Mouse (Mus musculus) ovary, postnatal 14 days (tissue): ENCODE data around the gene Tor2a.
A peak's percentile ranks its signal among the peaks of the same experiment; 100 is the strongest.

ENCODE experiments used
- DNase-seq: peaks from one replicate; pipeline ENCODE4 v3.0.0; 2022; ENCODE audit warnings: low spot score

Gene Tor2a

DNA sequence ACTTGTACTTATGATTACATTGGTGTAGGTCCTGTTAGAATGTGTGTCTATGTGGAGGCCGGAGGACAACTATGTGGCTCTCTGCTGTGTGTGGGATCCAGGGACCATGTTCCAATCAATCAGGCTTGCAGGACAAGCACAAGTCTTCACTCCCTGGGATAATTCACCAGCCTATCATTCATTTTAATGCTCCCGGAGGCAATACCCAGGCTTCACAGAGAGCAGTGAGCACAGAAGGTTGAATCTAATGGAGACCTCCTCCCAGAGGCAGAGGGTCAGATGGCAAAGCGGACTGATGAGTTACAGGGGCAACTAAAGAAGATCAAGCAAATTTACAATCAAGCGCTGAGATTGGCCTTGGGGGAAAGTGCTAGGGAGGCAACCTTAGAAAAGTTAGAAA lies 27.5 kb upstream of the Tor2a start:
- no peak for DNase-seq

DNA sequence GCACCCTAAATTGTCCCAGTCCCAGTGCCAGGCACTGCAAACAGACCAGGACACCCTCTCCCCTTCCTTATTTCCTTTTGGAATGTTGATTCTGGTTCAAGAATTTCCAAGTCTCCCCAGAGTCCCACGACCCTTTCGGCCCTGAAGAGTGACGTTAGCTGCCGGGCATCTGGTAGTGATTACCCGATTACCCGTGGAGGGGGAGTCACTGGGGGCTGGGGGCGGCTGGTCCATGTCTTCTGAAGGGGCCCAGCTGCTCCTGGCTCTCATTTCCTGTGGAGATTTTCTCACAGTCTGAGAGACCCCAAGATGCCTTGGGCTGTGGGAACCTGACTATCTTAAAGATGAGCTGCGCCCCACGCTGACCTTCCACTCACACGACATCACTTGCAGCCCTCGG lies 26.2 kb upstream of the Tor2a start:
- no peak for DNase-seq

DNA sequence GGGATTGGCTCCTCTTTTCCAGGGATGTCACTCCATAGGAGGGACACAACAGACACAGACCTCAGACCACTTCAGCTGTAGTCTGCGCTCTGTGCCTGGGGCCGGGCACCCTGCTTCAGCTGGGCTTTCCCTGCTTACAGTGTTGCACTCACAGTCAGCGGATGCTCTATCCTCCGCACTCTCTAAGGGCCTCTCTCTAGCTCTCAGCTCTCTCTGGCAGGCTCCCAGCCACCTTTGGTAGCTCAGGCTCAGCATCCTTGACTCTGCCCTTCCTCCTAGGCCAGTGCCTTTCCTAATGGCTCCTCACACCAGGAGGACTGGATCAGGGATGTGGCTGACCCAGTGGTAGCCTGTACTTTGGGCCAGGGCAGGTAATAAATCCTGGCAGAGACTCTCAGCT lies 25.1 kb upstream of the Tor2a start:
- no peak for DNase-seq

- DNase-seq: no peak
Observed at GRCm38 (mm10) chr2:32732695-32733094, 24.3 kb upstream of the Tor2a start.

GRCm38 (mm10) chr2:32734480-32734879 lies 22.6 kb upstream of the Tor2a start:
- no peak for DNase-seq

- DNase-seq: no peak
Observed at GRCm38 (mm10) chr2:32734933-32735332, 22.1 kb upstream of the Tor2a start.

- no peak for DNase-seq
Observed at GRCm38 (mm10) chr2:32736306-32736829, 20.7 kb upstream of the Tor2a start.

- no peak for DNase-seq
Observed at GRCm38 (mm10) chr2:32737008-32737407, 20.0 kb upstream of the Tor2a start.

DNA sequence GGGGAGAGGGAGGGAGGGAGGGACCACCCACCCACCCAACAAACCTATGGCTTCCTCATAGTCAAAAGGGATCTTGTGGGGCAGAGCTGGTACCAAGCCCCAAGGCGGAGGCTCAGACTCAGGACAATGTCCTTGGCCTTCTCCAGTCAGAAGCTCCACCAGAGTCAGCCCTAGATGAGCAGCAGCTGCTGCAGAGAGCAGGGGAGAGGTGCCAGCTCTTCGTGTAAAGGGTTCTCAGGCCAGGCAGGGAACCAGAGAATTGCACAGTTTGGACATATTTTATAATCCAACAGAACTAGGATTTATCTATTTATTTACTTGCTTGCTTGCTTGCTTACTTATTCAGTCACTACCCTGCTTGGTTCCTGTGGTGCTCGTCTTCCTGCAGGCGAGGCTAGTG lies 17.7 kb upstream of the Tor2a start:
- DNase-seq: no peak

- no peak for DNase-seq
Observed at GRCm38 (mm10) chr2:32740916-32741272, 16.1 kb upstream of the Tor2a start, which contains the start of gene 6330409D20Rik. 6330409D20Rik (minus strand) TSS chr2:32741016.

DNA sequence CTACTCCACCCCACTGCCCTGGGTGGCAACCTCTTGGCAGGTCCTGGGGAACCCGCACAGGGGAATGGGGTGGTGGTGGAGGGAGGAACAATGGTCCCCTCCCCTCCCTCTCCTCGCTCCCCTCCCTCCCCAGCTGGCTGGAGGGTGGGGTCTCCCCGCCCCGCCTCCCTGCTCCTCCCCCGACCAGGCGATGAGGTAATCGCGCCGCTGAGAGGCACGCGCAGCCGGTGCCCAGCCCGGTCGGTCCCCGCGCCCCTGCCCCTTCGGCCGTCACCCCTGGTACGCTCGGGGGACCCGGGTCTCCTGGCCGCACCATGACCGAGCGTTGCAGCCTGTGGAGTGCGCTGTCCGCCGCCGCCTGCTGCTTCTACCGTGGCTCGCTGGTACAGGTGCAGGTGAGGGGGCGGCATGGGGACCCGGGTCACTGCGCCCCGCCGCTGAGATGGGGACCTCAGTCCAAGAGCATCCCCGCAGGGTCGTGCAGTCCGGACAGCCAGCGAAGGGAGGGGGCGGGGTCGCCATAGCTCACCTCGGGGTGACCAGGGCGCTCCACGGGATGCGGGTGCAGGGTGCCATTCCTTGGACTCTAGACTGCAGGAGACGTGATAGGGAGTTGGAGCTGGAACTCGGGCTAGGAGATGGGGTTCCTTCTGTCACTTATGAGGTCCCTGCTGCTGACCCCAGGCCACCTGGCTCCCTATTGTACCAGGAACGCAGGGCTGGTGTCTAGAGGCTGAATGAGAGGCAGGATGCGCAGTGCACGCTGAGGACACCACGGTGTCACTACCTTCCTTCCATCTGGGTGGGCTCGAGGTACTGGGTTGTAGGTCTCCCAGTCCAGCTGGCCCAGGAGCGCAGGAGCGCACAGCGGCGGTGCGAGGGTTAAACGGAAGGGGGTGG lies 15.5 kb upstream of the Tor2a start:
- DNase-seq: no peak

GRCm38 (mm10) chr2:32742173-32742531 lies 14.9 kb upstream of the Tor2a start:
- DNase-seq: no peak

DNA sequence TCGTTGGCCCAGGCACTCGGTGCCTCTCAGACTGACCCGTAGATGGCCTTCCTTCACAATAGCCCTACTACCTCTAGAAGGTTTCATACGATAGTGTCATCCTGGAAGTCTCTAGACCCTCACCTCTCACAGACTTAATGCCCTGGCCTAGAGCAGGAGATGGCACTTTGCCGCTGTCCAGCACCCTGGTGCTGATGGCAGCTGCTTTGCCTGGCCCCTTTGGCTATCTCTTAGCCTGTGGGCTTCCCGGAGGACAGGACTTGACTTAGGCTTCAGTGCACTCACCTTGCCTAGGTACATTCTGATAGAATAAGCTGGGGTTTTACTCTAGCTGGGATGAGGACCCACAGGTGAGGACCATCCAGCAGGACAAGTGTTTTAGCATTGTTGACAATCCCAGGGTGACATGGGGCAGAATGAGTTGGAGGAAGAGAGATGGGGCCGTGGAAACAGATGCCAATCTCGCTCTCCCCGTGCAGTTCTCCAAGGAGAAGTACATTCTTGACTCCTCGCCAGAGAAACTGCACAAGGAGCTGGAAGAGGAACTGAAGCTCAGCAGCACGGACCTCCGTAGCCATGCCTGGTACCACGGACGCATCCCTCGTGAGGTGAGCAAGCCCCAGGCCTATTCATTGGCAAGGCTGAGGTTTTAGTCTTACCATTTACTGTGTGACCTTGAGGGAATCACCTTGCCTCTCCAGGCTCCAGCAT lies 12.6 kb upstream of the Tor2a start:
- no peak for DNase-seq

GRCm38 (mm10) chr2:32749082-32749481 lies 8.0 kb upstream of the Tor2a start:
- DNase-seq: no peak

- no peak for DNase-seq
Observed at GRCm38 (mm10) chr2:32750199-32750598, 6.8 kb upstream of the Tor2a start.

- DNase-seq: peak; percentile 35
Observed at GRCm38 (mm10) chr2:32750887-32751664, 6.0 kb upstream of the Tor2a start.

DNA sequence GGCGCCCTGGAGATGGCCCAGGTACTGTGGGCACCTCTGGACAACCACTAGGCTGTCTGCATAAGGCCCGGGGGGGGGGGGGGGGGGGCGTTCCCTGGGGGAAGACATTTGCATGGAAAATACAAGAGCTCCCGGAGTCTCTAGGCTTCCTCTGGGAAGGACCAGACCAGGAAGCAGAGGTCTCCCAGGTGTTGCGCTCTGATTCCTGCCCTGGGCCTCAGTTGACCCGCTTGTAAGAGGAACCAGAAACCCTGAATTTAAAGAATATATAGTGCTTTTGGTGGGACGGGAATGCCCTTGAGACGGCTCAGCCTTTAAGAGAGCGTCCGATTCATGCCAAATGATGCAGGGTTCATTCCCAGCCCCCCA lies 5.4 kb upstream of the Tor2a start:
- no peak for DNase-seq

- no peak for DNase-seq
Observed at GRCm38 (mm10) chr2:32752181-32752580, 4.9 kb upstream of the Tor2a start.

DNA sequence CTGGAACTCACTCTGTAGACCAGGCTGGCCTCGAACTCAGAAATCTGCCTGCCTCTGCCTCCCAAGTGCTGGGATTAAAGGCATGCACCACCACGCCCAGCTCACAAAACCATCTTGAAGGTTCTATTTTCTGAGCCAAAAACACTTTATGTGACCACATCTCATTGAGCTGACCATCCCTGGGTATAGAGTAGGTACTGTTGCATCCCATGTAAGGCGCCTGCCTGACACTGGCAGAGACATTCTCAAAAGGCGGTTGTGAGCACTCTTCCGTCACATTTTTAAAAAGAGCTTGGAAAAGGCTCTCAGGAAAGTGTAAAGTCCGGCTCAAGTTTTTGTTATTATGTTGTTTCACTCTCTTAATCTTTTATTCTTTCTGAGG lies 369 bp upstream of the Tor2a start:
- DNase-seq: no peak

DNA sequence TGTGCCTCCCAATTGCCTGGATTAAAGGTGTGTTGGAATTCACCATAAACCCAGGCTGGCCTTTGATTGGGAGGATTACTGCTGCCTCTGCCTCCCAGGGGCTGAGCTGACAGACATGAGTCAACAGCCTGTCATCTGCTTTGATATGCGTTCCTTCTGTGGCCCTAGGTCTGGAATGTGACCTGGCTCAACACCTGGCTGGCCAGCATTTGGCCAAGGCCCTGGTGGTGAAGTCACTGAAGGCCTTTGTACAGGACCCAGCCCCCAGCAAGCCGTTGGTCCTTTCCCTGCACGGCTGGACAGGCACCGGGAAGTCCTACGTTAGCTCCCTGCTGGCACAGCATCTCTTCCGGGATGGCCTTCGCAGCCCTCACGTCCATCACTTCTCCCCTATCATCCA lies 1.5 kb downstream of the Tor2a start:
- no peak for DNase-seq

DNA sequence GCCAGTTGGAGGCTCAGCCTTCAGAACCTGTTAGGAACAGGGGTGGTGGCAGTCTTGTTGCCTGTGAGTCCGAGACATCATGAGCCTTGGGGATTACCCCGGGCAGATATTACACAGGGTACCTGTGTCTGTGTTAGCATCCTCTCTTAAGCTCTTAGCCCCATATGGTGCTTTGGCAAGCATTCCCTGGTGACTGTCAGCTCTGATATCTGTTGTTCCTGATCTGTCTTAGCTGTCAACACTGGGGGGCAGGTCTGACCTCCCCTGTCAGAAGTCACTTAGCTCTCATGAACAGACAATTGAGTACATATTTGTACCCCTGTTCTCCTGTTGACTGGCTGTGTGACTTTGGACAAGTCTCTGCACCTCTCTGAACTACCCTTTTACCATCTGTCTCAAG lies 2.0 kb downstream of the Tor2a start:
- no peak for DNase-seq

GRCm38 (mm10) chr2:32761361-32761760 lies 4.3 kb downstream of the Tor2a start:
- no peak for DNase-seq

DNA sequence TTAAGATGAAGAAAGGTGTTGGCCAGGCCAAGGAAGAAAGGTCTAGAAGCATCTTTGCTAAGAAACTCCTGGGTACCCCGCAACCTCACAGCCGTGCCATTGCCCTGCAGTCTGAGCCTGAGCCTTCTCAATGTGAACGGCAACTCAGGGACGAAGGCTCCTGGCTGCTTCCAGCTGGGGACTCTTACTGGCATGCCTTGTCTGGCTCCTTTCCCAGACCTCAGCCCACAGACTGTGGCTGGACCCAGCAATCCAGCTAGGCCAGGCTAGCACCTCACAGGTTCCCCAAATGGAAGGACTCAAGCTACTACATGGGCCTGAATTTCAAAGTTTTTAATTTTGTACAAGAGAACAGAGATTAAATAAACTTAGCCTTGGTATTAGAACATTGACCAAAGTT lies 4.8 kb downstream of the Tor2a start:
- no peak for DNase-seq
